Mouse (Mus musculus) ES-Bruce4 (cell line): ENCODE data around the gene 4930469K13Rik. TPM values are rescaled to one million over a fixed set of nuclear protein-coding genes. Genes with fewer than 3 reads are reported as not detected.
"Not testable (repeated sequence)": the region's sequence is repeated elsewhere in the genome, so short reads cannot be mapped to it uniquely, and the experiment has no call there.

ENCODE experiments used
- H3K27ac ChIP-seq: 2 replicates; pipeline ENCODE4 v1.5.1; 2012; ENCODE audit warnings: low read length, inconsistent platforms; ENCODE audit not compliant: insufficient read depth
- H3K27me3 ChIP-seq: 2 replicates; pipeline ENCODE4 v1.6.1; 2012; ENCODE audit warnings: mild to moderate bottlenecking, low read length, inconsistent platforms; ENCODE audit not compliant: control insufficient read depth, poor library complexity, insufficient read depth, severe bottlenecking
- H3K36me3 ChIP-seq: 2 replicates; pipeline ENCODE4 v1.6.1; 2012; ENCODE audit warnings: inconsistent platforms, mild to moderate bottlenecking, low read length, moderate library complexity; ENCODE audit not compliant: control insufficient read depth, poor library complexity, insufficient read depth, severe bottlenecking
- H3K4me1 ChIP-seq: one replicate; pipeline ENCODE4 v1.8.1; 2011; ENCODE audit warnings: low read length; ENCODE audit not compliant: control insufficient read depth, insufficient read depth
- H3K4me3 ChIP-seq: 2 replicates; pipeline ENCODE4 v1.5.1; 2011; ENCODE audit warnings: low read depth, mild to moderate bottlenecking, low read length
- H3K9ac ChIP-seq: 2 replicates; pipeline ENCODE4 v1.6.1; 2012; ENCODE audit warnings: low read depth, mild to moderate bottlenecking, inconsistent platforms; ENCODE audit not compliant: poor library complexity, severe bottlenecking
- H3K9me3 ChIP-seq: replicated peaks from 2 replicates; pipeline ENCODE4 v1.6.1; 2012; ENCODE audit warnings: mild to moderate bottlenecking, low read length, inconsistent platforms; ENCODE audit not compliant: control insufficient read depth, poor library complexity, insufficient read depth, severe bottlenecking
- CTCF ChIP-seq: IDR thresholded peaks from one replicate; pipeline ENCODE4 v1.8.1; 2011; ENCODE audit warnings: low read depth, low read length
- EP300 ChIP-seq: IDR thresholded peaks from 2 replicates; pipeline ENCODE4 v1.6.1; 2011; ENCODE audit warnings: low read depth, low read length; ENCODE audit not compliant: insufficient read depth
- POLR2A ChIP-seq: IDR thresholded peaks from one replicate; pipeline ENCODE4 v1.8.1; 2011; ENCODE audit warnings: low read length; ENCODE audit not compliant: insufficient read depth
- polyA plus RNA-seq: library from polyadenylated mRNA; stranded (reverse); fragments of >200 nt; gene quantifications from 2 replicates; pipeline ENCODE4 v1.2.4, GENCODE M21; 2011; ENCODE audit warnings: low read depth; ENCODE audit not compliant: missing spikeins, insufficient read depth, insufficient read length

Gene 4930469K13Rik
- polyA plus RNA-seq: not detected in 2 replicates

DNA sequence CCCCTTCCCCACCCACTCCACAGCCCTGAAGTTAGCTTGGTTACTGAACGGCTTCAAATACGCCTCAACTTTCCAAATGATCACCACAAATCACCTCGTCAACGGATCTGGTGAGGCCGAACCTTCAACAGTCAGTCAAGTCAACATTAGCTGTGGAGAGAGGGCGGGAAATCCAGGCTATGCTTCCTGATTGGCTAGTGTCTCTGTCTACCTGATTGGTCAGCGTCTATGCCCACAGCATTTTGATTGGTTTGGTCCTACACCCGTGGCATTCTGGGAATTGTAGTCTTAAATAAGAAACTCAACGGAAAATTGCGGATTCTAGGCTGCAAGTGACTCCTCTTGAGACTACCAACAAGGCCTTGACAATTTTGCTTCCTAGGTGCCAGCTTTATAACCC, at the start of gene 4930469K13Rik:
4930469K13Rik (minus strand) TSS at position 133 of the 400 bp plus-strand sequence.
- Histone ChIP-seq H3K27me3 (no peaks in the 10 kb centered on the region), H3K4me1 (no peaks in the 10 kb centered on the region), H3K27ac (no peak within 1 kb of the TSS), H3K36me3 (no peaks in the 10 kb centered on the region), H3K9ac (no peak within 1 kb of the TSS), H3K4me3 (no peak within 1 kb of the TSS), H3K9me3 (no peaks in the 10 kb centered on the region)
- TF ChIP-seq EP300 (no peak), CTCF (no peak), POLR2A (no peak)

DNA sequence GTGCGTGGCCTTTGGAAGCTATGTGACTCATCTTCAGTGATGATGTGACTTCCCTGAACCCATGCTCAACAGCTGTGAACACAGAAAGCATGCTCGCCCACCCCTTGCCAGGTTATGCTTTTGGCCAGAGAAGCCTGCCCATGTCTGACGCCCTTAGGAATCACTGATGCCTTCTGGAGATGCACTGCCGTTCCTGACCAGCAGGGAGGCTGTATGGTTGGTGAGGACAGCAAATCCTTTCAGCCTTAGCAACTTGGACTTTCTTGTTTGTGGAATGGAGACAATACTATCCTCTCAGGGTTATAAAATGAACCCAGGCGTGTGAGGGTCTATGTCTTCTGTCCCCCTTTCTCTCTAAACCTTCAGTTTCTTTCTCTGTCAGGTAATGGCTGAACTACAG, 48.6 kb upstream of the 4930469K13Rik start:
- no peaks in the 10 kb centered on the region for H3K4me1 ChIP-seq
- TF ChIP-seq POLR2A: no peak

DNA sequence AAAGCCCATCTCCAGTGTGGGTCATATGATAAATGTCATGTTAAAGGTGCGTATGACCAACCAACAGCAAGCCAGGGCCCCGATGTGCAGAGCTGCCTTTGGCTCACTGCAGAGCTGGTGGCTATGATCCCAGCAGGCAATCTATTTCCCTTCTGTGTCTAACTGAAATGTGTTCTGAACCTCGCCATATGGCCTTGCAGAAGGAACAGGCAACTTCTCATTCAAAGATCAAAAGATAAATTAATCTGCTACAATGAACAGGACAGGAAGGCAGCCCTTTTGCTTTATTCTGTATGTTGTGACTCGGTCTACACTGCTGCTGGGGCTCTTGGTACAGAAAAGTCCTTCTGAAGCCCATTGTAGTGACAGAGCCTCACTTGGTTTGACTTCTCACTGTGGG, 46.1 kb upstream of the 4930469K13Rik start:
- Histone ChIP-seq H3K9ac (no peak overlapping the region), H3K4me3 (no peak overlapping the region), H3K36me3 (no peaks in the 10 kb centered on the region), H3K27ac (no peak overlapping the region), H3K27me3 (no peaks in the 10 kb centered on the region), H3K4me1 (no peaks in the 10 kb centered on the region), H3K9me3 (no peaks in the 10 kb centered on the region)
- no peak for TF ChIP-seq EP300
- no peak for TF ChIP-seq CTCF
- TF ChIP-seq POLR2A: no peak

More for the DNA sequence above, 48.6 kb upstream of the 4930469K13Rik start:
- Histone ChIP-seq H3K36me3 (no peaks in the 10 kb centered on the region), H3K9me3 (no peaks in the 10 kb centered on the region), H3K4me3 (no peak overlapping the region), H3K27ac (no peak overlapping the region), H3K27me3 (no peaks in the 10 kb centered on the region), H3K9ac (no peak overlapping the region)

DNA sequence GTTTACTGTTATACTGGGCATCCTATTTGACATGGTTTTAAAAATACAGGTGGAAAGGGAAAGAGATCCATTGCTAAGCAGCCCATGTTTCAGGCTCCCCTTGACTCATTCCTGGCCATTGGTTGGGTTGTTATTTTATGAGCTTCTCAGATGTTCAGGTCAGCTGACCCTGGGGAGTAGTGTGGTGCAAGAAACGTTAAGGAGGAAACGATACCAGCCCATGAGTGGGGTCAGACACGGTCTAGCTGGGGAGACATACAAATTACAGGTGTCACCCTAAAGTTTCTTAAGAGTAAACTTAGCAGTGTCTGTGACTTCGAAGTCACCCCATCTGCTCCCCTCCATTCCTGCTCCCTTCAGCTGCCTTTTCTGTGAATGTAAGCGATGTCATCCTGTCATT, 45.6 kb upstream of the 4930469K13Rik start:
- no peak overlapping the region for H3K9ac ChIP-seq
- TF ChIP-seq EP300 (no peak), CTCF (no peak), POLR2A (no peak)
- no peaks in the 10 kb centered on the region for H3K36me3 ChIP-seq

DNA sequence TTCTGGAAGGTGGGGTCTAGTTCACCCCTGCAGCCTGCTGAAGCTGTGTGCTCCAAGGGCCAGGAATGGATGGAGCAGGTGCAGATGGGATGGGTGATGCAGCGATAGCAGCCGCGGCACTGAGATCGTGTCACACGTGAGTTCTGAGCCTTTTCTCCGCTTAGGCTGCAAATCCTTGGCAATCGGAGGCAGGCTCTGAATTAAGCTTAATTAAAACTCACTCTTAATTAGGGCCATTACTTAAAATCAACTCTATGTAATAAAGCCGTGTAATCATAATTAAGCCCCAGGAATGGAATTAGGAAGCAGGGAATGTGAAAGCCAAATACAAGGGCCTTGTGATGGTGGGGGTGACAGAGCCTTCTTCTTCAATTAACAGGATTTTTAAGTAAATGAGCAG, 40.9 kb upstream of the 4930469K13Rik start:
- TF ChIP-seq EP300 (no peak), CTCF (no peak), POLR2A (no peak)
- no peak overlapping the region for H3K9ac ChIP-seq
- H3K4me3 ChIP-seq: no peak overlapping the region
- H3K27ac ChIP-seq: no peak overlapping the region
- no peaks in the 10 kb centered on the region for H3K4me1 ChIP-seq
- H3K27me3 ChIP-seq: no peaks in the 10 kb centered on the region
- H3K9me3 ChIP-seq: no peaks in the 10 kb centered on the region
- no peaks in the 10 kb centered on the region for H3K36me3 ChIP-seq

More for the DNA sequence above, 45.6 kb upstream of the 4930469K13Rik start:
- Histone ChIP-seq H3K4me3 (no peak overlapping the region), H3K9me3 (no peaks in the 10 kb centered on the region), H3K27me3 (no peaks in the 10 kb centered on the region), H3K27ac (no peak overlapping the region), H3K4me1 (no peaks in the 10 kb centered on the region)

DNA sequence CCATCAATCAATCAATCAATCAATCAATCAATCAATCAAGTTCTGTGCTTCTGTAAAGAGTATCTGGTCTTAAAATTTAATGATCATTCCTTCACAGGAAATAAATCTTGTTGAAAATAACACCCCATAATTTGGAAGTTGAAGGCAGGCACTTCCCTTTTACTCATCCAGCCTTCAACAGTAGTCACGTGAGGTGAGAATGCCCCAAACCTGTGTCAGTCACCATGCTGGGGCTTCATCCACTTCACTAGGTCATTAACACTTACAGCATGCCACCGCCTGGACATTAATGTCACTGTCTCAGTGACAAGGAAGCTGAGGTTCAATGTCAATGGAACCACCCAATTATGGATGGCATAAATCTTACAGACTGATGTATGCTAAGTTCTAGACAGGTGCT, 30.1 kb upstream of the 4930469K13Rik start:
- no peaks in the 10 kb centered on the region for H3K9me3 ChIP-seq
- TF ChIP-seq CTCF (no peak), POLR2A (no peak), EP300 (no peak)
- H3K4me3 ChIP-seq: no peak overlapping the region
- H3K9ac ChIP-seq: no peak overlapping the region
- no peaks in the 10 kb centered on the region; the same call in 1 of the 2 replicates for H3K27me3 ChIP-seq
- H3K4me1 ChIP-seq: no peaks in the 10 kb centered on the region
- no peaks in the 10 kb centered on the region for H3K36me3 ChIP-seq
- H3K27ac ChIP-seq: no peak overlapping the region

DNA sequence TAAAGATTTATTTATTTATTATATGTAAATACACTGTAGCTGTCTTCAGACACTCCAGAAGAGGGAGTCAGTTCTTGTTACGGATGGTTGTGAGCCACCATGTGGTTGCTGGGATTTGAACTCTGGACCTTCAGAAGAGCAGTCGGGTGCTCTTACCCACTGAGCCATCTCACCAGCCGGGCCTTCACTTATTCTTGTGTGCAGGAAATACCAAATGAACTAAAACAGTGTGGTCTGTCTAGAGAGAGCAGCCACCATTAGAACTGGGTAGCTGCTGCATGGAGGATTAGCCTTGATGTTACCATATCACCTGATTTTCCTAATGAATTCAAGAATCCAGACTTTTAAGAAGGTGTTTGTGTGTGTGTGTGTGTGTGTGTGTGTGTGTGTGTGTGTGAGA, 27.4 kb upstream of the 4930469K13Rik start:
- H3K27me3 ChIP-seq, H3K4me1 ChIP-seq, H3K9ac ChIP-seq, H3K27ac ChIP-seq, H3K4me3 ChIP-seq, H3K36me3 ChIP-seq, H3K9me3 ChIP-seq: not testable (repeated sequence)
